Mouse (Mus musculus) thymus, adult 2 months (tissue): ENCODE data around the gene Serpinb1a.

Experiments
- CTCF ChIP-seq: fragments of 200-500 bp; IDR thresholded peaks from 2 replicates; pipeline ENCODE4 v1.5.1; 2012; ENCODE audit warnings: mild to moderate bottlenecking, control low read depth, low read length, moderate library complexity, borderline replicate concordance; ENCODE audit not compliant: control insufficient read depth, poor library complexity, insufficient read depth; ENCODE audit errors: extremely low read depth
- POLR2A ChIP-seq: fragments of 200-500 bp; IDR thresholded peaks from 2 replicates; pipeline ENCODE4 v1.6.1; 2012; ENCODE audit warnings: mild to moderate bottlenecking, low read length, control low read depth, moderate library complexity; ENCODE audit not compliant: control insufficient read depth, poor library complexity, insufficient read depth; ENCODE audit errors: extremely low read depth

- no peak for TF ChIP-seq CTCF
- TF ChIP-seq POLR2A = no peak
These were observed 19.3 kb downstream of the Serpinb1a start for GRCm38 (mm10) chr13:32831505-32832273.
